Mouse (Mus musculus): Measurements from ENCODE around the gene Mcm2. TPM values are rescaled to one million over a fixed set of nuclear protein-coding genes. Genes with fewer than 3 reads are reported as not detected.

Gene Mcm2
- polyA plus RNA-seq, 1 experiment, result 42.1 TPM

GRCm38 (mm10) chr6:88890832-88891231 lies 7.7 kb downstream of the Mcm2 start:
- H3K4me3 ChIP-seq, result no peak overlapping the region
- no peaks in the 10 kb centered on the region for H3K27me3 ChIP-seq (ENCODE audit: control insufficient read depth, insufficient read depth, insufficient read length)
- no peak overlapping the region for H3K4me2 ChIP-seq (ENCODE audit: low read depth)
- no peaks in the 10 kb centered on the region for H3K79me2 ChIP-seq (ENCODE audit: control insufficient read depth, insufficient read depth)
- TF ChIP-seq USF1 (IDR thresholded peaks at IDR 0.05; ENCODE audit: low read depth) (no peak), TCF3 (IDR thresholded peaks at IDR 0.05; ENCODE audit: insufficient read length, low read depth) (no peak), REST (IDR thresholded peaks at IDR 0.05; ENCODE audit: insufficient read depth, insufficient read length) (no peak), MAX (IDR thresholded peaks at IDR 0.05; ENCODE audit: low read depth) (no peak), CEBPB (IDR thresholded peaks at IDR 0.05; ENCODE audit: insufficient read depth, poor library complexity, severe bottlenecking) (no peak), POLR2A (IDR thresholded peaks at IDR 0.05; ENCODE audit: insufficient read length, low read depth) (no peak), TCF12 (IDR thresholded peaks at IDR 0.05; ENCODE audit: insufficient read depth, poor library complexity, severe bottlenecking) (no peak), MYOD1 (IDR thresholded peaks at IDR 0.05; ENCODE audit: control insufficient read depth in 1 of 3, insufficient read length in 2 of 3, low read depth in 2 of 3) (no peak), E2F4 (IDR thresholded peaks at IDR 0.05; ENCODE audit: insufficient read depth) (no peak), MYOG (IDR thresholded peaks at IDR 0.05; ENCODE audit: control insufficient read depth in 1 of 3, insufficient read depth in 1 of 3, insufficient read length in 2 of 3, low read depth in 2 of 3) (no peak), POLR2AphosphoS2 (IDR thresholded peaks at IDR 0.05; ENCODE audit: insufficient read length, low read depth) (no peak), SRF (IDR thresholded peaks at IDR 0.05; ENCODE audit: control insufficient read depth, insufficient read length, low read depth) (no peak)
- H3K36me3 ChIP-seq (ENCODE audit: control insufficient read depth, insufficient read depth), result peaks cover 7% of the 10 kb centered on the region
- no peak overlapping the region for H3ac ChIP-seq (ENCODE audit: control insufficient read depth, insufficient read length)

GRCm38 (mm10) chr6:88889410-88890042 lies 9.1 kb downstream of the Mcm2 start:
- Histone ChIP-seq H3K36me3 (ENCODE audit: control insufficient read depth, insufficient read depth) (peaks cover 7% of the 10 kb centered on the region), H3K79me2 (ENCODE audit: control insufficient read depth, insufficient read depth) (no peaks in the 10 kb centered on the region), H3K4me2 (ENCODE audit: low read depth) (no peak overlapping the region), H3K4me3 (no peak overlapping the region), H3ac (ENCODE audit: control insufficient read depth, insufficient read length) (no peak overlapping the region), H3K27me3 (ENCODE audit: control insufficient read depth, insufficient read depth, insufficient read length) (no peaks in the 10 kb centered on the region)
- TF ChIP-seq POLR2A (IDR thresholded peaks at IDR 0.05; ENCODE audit: insufficient read length, low read depth), result no peak
- TF ChIP-seq POLR2AphosphoS2 (IDR thresholded peaks at IDR 0.05; ENCODE audit: insufficient read length, low read depth), result no peak
- no peak for TF ChIP-seq MYOG (IDR thresholded peaks at IDR 0.05; ENCODE audit: control insufficient read depth in 1 of 3, insufficient read depth in 1 of 3, insufficient read length in 2 of 3, low read depth in 2 of 3)
- no peak for TF ChIP-seq CEBPB (IDR thresholded peaks at IDR 0.05; ENCODE audit: insufficient read depth, poor library complexity, severe bottlenecking)
- no peak for TF ChIP-seq TCF12 (IDR thresholded peaks at IDR 0.05; ENCODE audit: insufficient read depth, poor library complexity, severe bottlenecking)
- no peak for TF ChIP-seq MYOD1 (IDR thresholded peaks at IDR 0.05; ENCODE audit: control insufficient read depth in 1 of 3, insufficient read length in 2 of 3, low read depth in 2 of 3)
- no peak for TF ChIP-seq REST (IDR thresholded peaks at IDR 0.05; ENCODE audit: insufficient read depth, insufficient read length)
- no peak for TF ChIP-seq MAX (IDR thresholded peaks at IDR 0.05; ENCODE audit: low read depth)
- no peak for TF ChIP-seq E2F4 (IDR thresholded peaks at IDR 0.05; ENCODE audit: insufficient read depth)
- no peak for TF ChIP-seq USF1 (IDR thresholded peaks at IDR 0.05; ENCODE audit: low read depth)

GRCm38 (mm10) chr6:88886417-88886967 lies 12.1 kb downstream of the Mcm2 start:
- Histone ChIP-seq H3ac (ENCODE audit: control insufficient read depth, insufficient read length) (no peak overlapping the region), H3K36me3 (ENCODE audit: control insufficient read depth, insufficient read depth) (peaks cover 7% of the 10 kb centered on the region), H3K27me3 (ENCODE audit: control insufficient read depth, insufficient read depth, insufficient read length) (no peaks in the 10 kb centered on the region), H3K4me2 (ENCODE audit: low read depth) (no peak overlapping the region), H3K4me3 (no peak overlapping the region), H3K79me2 (ENCODE audit: control insufficient read depth, insufficient read depth) (no peaks in the 10 kb centered on the region)
- TF ChIP-seq MAX (IDR thresholded peaks at IDR 0.05; ENCODE audit: low read depth), result no peak
- no peak for TF ChIP-seq POLR2A (IDR thresholded peaks at IDR 0.05; ENCODE audit: insufficient read length, low read depth)
- TF ChIP-seq REST (IDR thresholded peaks at IDR 0.05; ENCODE audit: insufficient read depth, insufficient read length), result no peak
- TF ChIP-seq MYOG (IDR thresholded peaks at IDR 0.05; ENCODE audit: control insufficient read depth in 1 of 3, insufficient read depth in 1 of 3, insufficient read length in 2 of 3, low read depth in 2 of 3), result peak; percentile 68 to 99 (median 98)
- TF ChIP-seq SRF (IDR thresholded peaks at IDR 0.05; ENCODE audit: control insufficient read depth, insufficient read length, low read depth), result no peak
- peak; percentile 100 for TF ChIP-seq TCF3 (IDR thresholded peaks at IDR 0.05; ENCODE audit: insufficient read length, low read depth)
- no peak for TF ChIP-seq CEBPB (IDR thresholded peaks at IDR 0.05; ENCODE audit: insufficient read depth, poor library complexity, severe bottlenecking)
- TF ChIP-seq POLR2AphosphoS2 (IDR thresholded peaks at IDR 0.05; ENCODE audit: insufficient read length, low read depth), result no peak
- TF ChIP-seq USF1 (IDR thresholded peaks at IDR 0.05; ENCODE audit: low read depth), result no peak
- TF ChIP-seq E2F4 (IDR thresholded peaks at IDR 0.05; ENCODE audit: insufficient read depth), result no peak
- peak; percentile 99 for TF ChIP-seq TCF12 (IDR thresholded peaks at IDR 0.05; ENCODE audit: insufficient read depth, poor library complexity, severe bottlenecking)
- TF ChIP-seq MYOD1 (IDR thresholded peaks at IDR 0.05; ENCODE audit: control insufficient read depth in 1 of 3, insufficient read length in 2 of 3, low read depth in 2 of 3), result peak; percentile 67 to 99 (median 97)

- TF ChIP-seq TCF12 (IDR thresholded peaks at IDR 0.05; ENCODE audit: insufficient read depth, poor library complexity, severe bottlenecking) (no peak), CEBPB (IDR thresholded peaks at IDR 0.05; ENCODE audit: insufficient read depth, poor library complexity, severe bottlenecking) (no peak), POLR2AphosphoS2 (IDR thresholded peaks at IDR 0.05; ENCODE audit: insufficient read length, low read depth) (no peak), MYOG (IDR thresholded peaks at IDR 0.05; ENCODE audit: control insufficient read depth in 1 of 3, insufficient read depth in 1 of 3, insufficient read length in 2 of 3, low read depth in 2 of 3) (no peak), E2F4 (IDR thresholded peaks at IDR 0.05; ENCODE audit: insufficient read depth) (no peak), SRF (IDR thresholded peaks at IDR 0.05; ENCODE audit: control insufficient read depth, insufficient read length, low read depth) (no peak)
- Histone ChIP-seq H3K36me3 (ENCODE audit: control insufficient read depth, insufficient read depth) (peaks cover 7% of the 10 kb centered on the region), H3K79me2 (ENCODE audit: control insufficient read depth, insufficient read depth) (no peaks in the 10 kb centered on the region), H3K27me3 (ENCODE audit: control insufficient read depth, insufficient read depth, insufficient read length) (no peaks in the 10 kb centered on the region), H3K4me2 (ENCODE audit: low read depth) (no peak overlapping the region), H3K4me3 (no peak overlapping the region), H3ac (ENCODE audit: control insufficient read depth, insufficient read length) (no peak overlapping the region)
Measured at GRCm38 (mm10) chr6:88885644-88886416, 12.8 kb downstream of the Mcm2 start.
